Mouse (Mus musculus) heart, postnatal 0 days (tissue): ENCODE data around the gene Nek9.

Experiments used
- CTCF ChIP-seq: IDR thresholded peaks from 2 replicates; pipeline ENCODE4 v1.5.1; 2016; ENCODE audit warnings: antibody characterized with exemption, control low read depth, low read depth
- EP300 ChIP-seq: IDR thresholded peaks from 2 replicates; pipeline ENCODE4 v1.6.1; 2016; ENCODE audit warnings: antibody characterized with exemption, low read depth

DNA sequence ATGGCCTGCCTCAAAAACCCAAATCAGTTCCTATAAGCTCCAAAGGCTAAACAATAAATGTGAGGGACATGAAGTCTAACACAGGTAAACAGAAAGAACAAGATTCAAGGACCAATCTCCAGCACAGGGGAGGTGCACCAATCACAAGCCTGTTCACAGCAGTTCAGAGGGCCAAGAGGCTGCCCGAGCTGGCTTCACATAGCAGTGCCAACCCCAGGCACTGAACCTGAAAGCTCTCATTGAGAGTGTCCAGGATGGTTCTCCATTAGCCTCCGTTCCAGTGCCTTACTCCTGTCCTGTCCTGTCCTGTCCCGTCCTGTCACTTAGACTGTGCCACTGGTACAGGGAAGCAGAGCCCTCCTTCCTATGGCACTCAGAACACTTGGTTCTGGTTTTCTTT lies 8.0 kb upstream of the Nek9 start:
- no peak for TF ChIP-seq CTCF
- no peak for TF ChIP-seq EP300
